Mouse (Mus musculus): ENCODE measurements around the gene Man2a2. TPM values are rescaled to one million over a fixed set of nuclear protein-coding genes. Genes with fewer than 3 reads are reported as not detected.

Man2a2 gene
- total and polyA plus RNA-seq, 3 experiments = 12.5 to 46.3 (median 44.3) TPM

- no peak overlapping the region for H3K27ac ChIP-seq (ENCODE audit: insufficient read depth, low read depth)
- no peak overlapping the region for H3K9ac ChIP-seq (ENCODE audit: insufficient read depth, low read depth)
- peaks cover 6% of the 10 kb centered on the region for H3K27me3 ChIP-seq (replicated peaks)
- peaks cover 20 to 40% of the 10 kb centered on the region in 2 experiments for H3K36me3 ChIP-seq (replicated peaks in 1 of 2; ENCODE audit: control insufficient read depth in 1 of 2, insufficient read depth in 1 of 2, low read length in 1 of 2)
- H3K4me2 ChIP-seq (ENCODE audit: insufficient read depth, low read depth, poor library complexity, severe bottlenecking) = no peak overlapping the region
- TF ChIP-seq TCF12 (IDR thresholded peaks at IDR 0.05; ENCODE audit: low read depth, low read length) = no peak
- TF ChIP-seq MAZ (IDR thresholded peaks at IDR 0.05; ENCODE audit: low read depth, low read length) = no peak
- TF ChIP-seq GABPA (IDR thresholded peaks at IDR 0.05; ENCODE audit: insufficient replicate concordance, low read depth, low read length) = no peak
- TF ChIP-seq MXI1 (IDR thresholded peaks at IDR 0.05; ENCODE audit: low read depth, low read length) = no peak
- no peak for TF ChIP-seq UBTF (IDR thresholded peaks at IDR 0.05; ENCODE audit: low read depth, low read length)
- no peak for DNase-seq (ENCODE audit: extremely low read depth)
- peaks cover 6% of the 10 kb centered on the region for H3K9me3 ChIP-seq (replicated peaks; ENCODE audit: low read length)
- dilution Hi-C loops (cut with MboI; ENCODE audit: extremely low pct_ligation_motif_present, extremely low pct_unique_long_range_greater_than_20kb, low sequenced_read_pairs) = no loop called here
- no peaks in the 10 kb centered on the region for H3K79me2 ChIP-seq (replicated peaks; ENCODE audit: control insufficient read depth, extremely low read depth, insufficient read depth, poor library complexity, severe bottlenecking)
- no peak overlapping the region for H3K4me3 ChIP-seq (replicated peaks in 1 of 3; ENCODE audit: low read depth in 2 of 3, low read length in 2 of 3, poor library complexity in 1 of 3)
- in situ Hi-C loops (cut with MboI; ENCODE audit: low pct_ligation_motif_present, low pct_unique_long_range_greater_than_20kb, low sequenced_read_pairs) = no loop called here
- H3K4me1 ChIP-seq (ENCODE audit: control insufficient read depth in 1 of 2, insufficient read depth in 2 of 2) = peaks cover 9 to 26% of the 10 kb centered on the region in 2 experiments
Measured at GRCm38 (mm10) chr7:80346830-80347229, 24.3 kb downstream of the Man2a2 start.

GRCm38 (mm10) chr7:80346173-80346572 lies 25.0 kb downstream of the Man2a2 start:
- TF ChIP-seq MXI1 (IDR thresholded peaks at IDR 0.05; ENCODE audit: low read depth, low read length) (no peak), TBP (conservative IDR thresholded peaks at IDR 0.05; ENCODE audit: low read depth, low read length) (no peak), EP300 (IDR thresholded peaks at IDR 0.05; ENCODE audit: low read length) (no peak), CHD2 (IDR thresholded peaks at IDR 0.05; ENCODE audit: low read length) (no peak), JUN (IDR thresholded peaks at IDR 0.05; ENCODE audit: insufficient read depth, low read depth, low read length) (no peak), MAFK (IDR thresholded peaks at IDR 0.05; ENCODE audit: insufficient replicate concordance, low read length) (no peak), USF2 (conservative IDR thresholded peaks at IDR 0.05; ENCODE audit: low read depth, low read length) (no peak), CTCF (conservative IDR thresholded peaks at IDR 0.05 in 1 of 2, IDR thresholded peaks at IDR 0.05 in 1 of 2; ENCODE audit: low read depth in 2 of 2, low read length in 2 of 2) (no peak), ZC3H11A (IDR thresholded peaks at IDR 0.05; ENCODE audit: low read depth, low read length) (no peak), UBTF (IDR thresholded peaks at IDR 0.05; ENCODE audit: low read depth, low read length) (no peak), PAX5 (IDR thresholded peaks at IDR 0.05; ENCODE audit: low read length) (no peak), ZMIZ1 (IDR thresholded peaks at IDR 0.05; ENCODE audit: low read depth, low read length) (no peak), HCFC1 (IDR thresholded peaks at IDR 0.05; ENCODE audit: low read depth, low read length) (no peak), E2F4 (IDR thresholded peaks at IDR 0.05; ENCODE audit: insufficient replicate concordance, low read depth, low read length) (no peak), SMC3 (IDR thresholded peaks at IDR 0.05; ENCODE audit: low read depth, low read length) (no peak), ETS1 (conservative IDR thresholded peaks at IDR 0.05; ENCODE audit: low read depth, low read length) (no peak), USF1 (IDR thresholded peaks at IDR 0.05; ENCODE audit: low read depth, low read length) (no peak), GABPA (IDR thresholded peaks at IDR 0.05; ENCODE audit: insufficient replicate concordance, low read depth, low read length) (no peak)
- H3K4me3 ChIP-seq (replicated peaks in 1 of 3; ENCODE audit: low read depth in 2 of 3, low read length in 2 of 3, poor library complexity in 1 of 3) = no peak overlapping the region
- peaks cover 10 to 32% of the 10 kb centered on the region in 2 experiments for H3K4me1 ChIP-seq (ENCODE audit: control insufficient read depth in 1 of 2, insufficient read depth in 2 of 2)
- H3K36me3 ChIP-seq (replicated peaks in 1 of 2; ENCODE audit: control insufficient read depth in 1 of 2, insufficient read depth in 1 of 2, low read length in 1 of 2) = peaks cover 15 to 35% of the 10 kb centered on the region in 2 experiments
- H3K9me3 ChIP-seq (replicated peaks; ENCODE audit: low read length) = peaks cover 6% of the 10 kb centered on the region
- H3K79me2 ChIP-seq (replicated peaks; ENCODE audit: control insufficient read depth, extremely low read depth, insufficient read depth, poor library complexity, severe bottlenecking) = no peaks in the 10 kb centered on the region
- no peak overlapping the region for H3K9ac ChIP-seq (ENCODE audit: insufficient read depth, low read depth)
- H3K4me2 ChIP-seq (ENCODE audit: insufficient read depth, low read depth, poor library complexity, severe bottlenecking) = no peak overlapping the region
- peaks cover 13% of the 10 kb centered on the region for H3K27me3 ChIP-seq (replicated peaks)
- in situ Hi-C loops (cut with MboI; ENCODE audit: low pct_ligation_motif_present, low pct_unique_long_range_greater_than_20kb, low sequenced_read_pairs) = no loop called here
- no peak for DNase-seq (ENCODE audit: extremely low read depth)
- no peak overlapping the region for H3K27ac ChIP-seq (ENCODE audit: insufficient read depth, low read depth)
- dilution Hi-C loops (cut with MboI; ENCODE audit: extremely low pct_ligation_motif_present, extremely low pct_unique_long_range_greater_than_20kb, low sequenced_read_pairs) = no loop called here
